Mouse (Mus musculus) liver, embryonic 15.5 days (tissue): ENCODE data around the gene Zfp1. TPM values are rescaled to one million over a fixed set of nuclear protein-coding genes. Genes with fewer than 3 reads are reported as not detected.

Source experiments
- ATAC-seq: fragments of 200-750 bp; cut with Nextera tagmentation; 2 replicates; pipeline ENCODE4 v1.8.0; 2017; ENCODE audit warnings: moderate number of reproducible peaks, mild to moderate bottlenecking, moderate library complexity; ENCODE audit not compliant: insufficient read depth
- H3K27ac ChIP-seq: fragments of 300-500 bp; sonication (generic); replicated peaks from 2 replicates; pipeline ENCODE4 v1.5.1; 2015; ENCODE audit warnings: mild to moderate bottlenecking, inconsistent platforms
- H3K27me3 ChIP-seq: fragments of 300-500 bp; sonication (generic); 2 replicates; pipeline ENCODE4 v1.6.1; 2015; ENCODE audit warnings: mild to moderate bottlenecking, inconsistent platforms
- H3K36me3 ChIP-seq: fragments of 300-500 bp; sonication (generic); replicated peaks from 2 replicates; pipeline ENCODE4 v1.6.1; 2015; ENCODE audit warnings: moderate library complexity, mild to moderate bottlenecking, inconsistent platforms
- H3K4me1 ChIP-seq: fragments of 300-500 bp; sonication (generic); replicated peaks from 2 replicates; pipeline ENCODE4 v1.6.1; 2015; ENCODE audit warnings: inconsistent platforms
- H3K4me2 ChIP-seq: fragments of 300-500 bp; sonication (generic); 2 replicates; pipeline ENCODE4 v1.6.1; 2015; ENCODE audit warnings: moderate library complexity, mild to moderate bottlenecking, inconsistent platforms
- H3K4me3 ChIP-seq: fragments of 300-500 bp; sonication (generic); replicated peaks from 2 replicates; pipeline ENCODE4 v1.5.1; 2015; ENCODE audit warnings: mild to moderate bottlenecking, inconsistent platforms
- H3K9ac ChIP-seq: fragments of 300-500 bp; sonication (generic); 2 replicates; pipeline ENCODE4 v1.6.1; 2015; ENCODE audit warnings: moderate library complexity, mild to moderate bottlenecking, inconsistent platforms
- H3K9me3 ChIP-seq: fragments of 300-500 bp; sonication (generic); replicated peaks from 2 replicates; pipeline ENCODE4 v1.6.1; 2016; ENCODE audit warnings: inconsistent platforms
- WGBS: fragments of 180-500 bp; shearing (Covaris S2); methylation state at CpG from one replicate; pipeline ENCODE4 v1.1.7; 2015; ENCODE audit warnings: mixed read lengths; ENCODE audit not compliant: insufficient replicate concordance; 5-methylcytosine and 5-hydroxymethylcytosine counted together
- polyA plus RNA-seq: library from polyadenylated mRNA; unstranded; fragments of >200 nt; fragmentation: Nextera tagmentation; extraction: Ambion mirVana; gene quantifications from 2 replicates; pipeline ENCODE4 v1.2.1, GENCODE M21; 2015

The Zfp1 gene
- polyA plus RNA-seq, 1 experiment from 2014 or later: 4.9 TPM

DNA sequence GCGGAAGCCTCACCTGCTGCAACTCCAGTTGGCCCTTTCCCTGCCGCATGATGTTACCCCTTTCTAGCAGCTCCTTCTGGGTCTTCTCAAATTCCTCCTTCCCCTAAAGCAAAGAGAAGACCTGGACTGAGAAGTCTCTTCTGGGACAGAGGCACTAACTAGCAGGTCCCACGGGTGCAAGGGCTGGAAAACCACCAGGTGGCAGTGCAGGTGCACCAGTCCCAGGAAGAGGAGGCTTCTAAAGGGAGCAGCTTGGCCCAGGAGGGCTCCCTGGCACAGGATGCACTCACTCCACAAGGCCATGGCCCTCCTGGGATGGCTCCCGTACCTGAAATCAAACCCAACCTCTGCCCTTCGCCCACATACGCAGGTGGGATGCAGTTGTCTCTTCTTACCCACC, 69.4 kb downstream of the Zfp1 start:
- no peak overlapping the region for H3K4me2 ChIP-seq
- H3K9ac ChIP-seq: no peak overlapping the region
- ATAC-seq: no peak
- 0 out of 2 replicates have a peak, but pooled peaks cover 11% of the 10 kb centered on the region for H3K36me3 ChIP-seq
- H3K9me3 ChIP-seq: no peaks in the 10 kb centered on the region
- H3K4me1 ChIP-seq: peaks cover 19% of the 10 kb centered on the region
- H3K4me3 ChIP-seq: no peak overlapping the region
- 58% methylated on average over 6 of the region's 6 CpGs for WGBS
- H3K27ac ChIP-seq: no peak overlapping the region
- 0 out of 2 replicates have a peak, but pooled peaks cover under 1% of the 10 kb centered on the region for H3K27me3 ChIP-seq

DNA sequence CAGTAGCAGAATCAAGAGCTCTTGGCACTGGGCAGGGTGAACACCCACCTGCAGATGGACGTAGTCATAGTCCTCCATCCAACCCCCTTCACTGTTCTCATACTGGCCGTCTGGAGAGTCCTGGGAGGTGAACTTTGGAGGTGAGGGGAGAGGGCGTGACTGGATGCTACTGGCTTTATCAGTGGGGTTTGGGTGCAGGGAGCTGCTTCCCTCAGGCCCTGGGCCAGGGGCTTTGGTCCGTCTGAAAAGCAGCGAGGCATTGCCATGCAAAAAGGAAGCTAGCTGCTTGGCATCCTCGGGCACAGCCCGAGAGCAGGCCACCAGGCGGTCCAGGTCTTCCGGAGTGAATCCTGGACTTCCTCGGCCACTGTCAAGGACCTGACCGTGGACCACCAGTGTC, 70.1 kb downstream of the Zfp1 start:
- Histone ChIP-seq H3K4me2 (no peak overlapping the region), H3K27me3 (0 out of 2 replicates have a peak, but pooled peaks cover 7% of the 10 kb centered on the region), H3K9me3 (no peaks in the 10 kb centered on the region), H3K4me1 (peaks cover 26% of the 10 kb centered on the region), H3K36me3 (0 out of 2 replicates have a peak, but pooled peaks cover 11% of the 10 kb centered on the region), H3K27ac (no peak overlapping the region), H3K9ac (no peak overlapping the region), H3K4me3 (no peak overlapping the region)
- WGBS: 69% methylated on average over 11 of the region's 11 CpGs
- no peak for ATAC-seq

- H3K4me3 ChIP-seq: no peak overlapping the region
- H3K36me3 ChIP-seq: 0 out of 2 replicates have a peak, but pooled peaks cover 11% of the 10 kb centered on the region
- 0 out of 2 replicates have a peak, but pooled peaks cover 7% of the 10 kb centered on the region for H3K27me3 ChIP-seq
- ATAC-seq: no peak
- H3K27ac ChIP-seq: no peak overlapping the region
- H3K4me2 ChIP-seq: no peak overlapping the region
- H3K9me3 ChIP-seq: no peaks in the 10 kb centered on the region
- H3K4me1 ChIP-seq: peaks cover 29% of the 10 kb centered on the region
- 81% methylated on average over 25 of the region's 25 CpGs for WGBS
- H3K9ac ChIP-seq: no peak overlapping the region
Observed at GRCm38 (mm10) chr8:111713817-111714216, 70.6 kb downstream of the Zfp1 start.

- Histone ChIP-seq H3K9ac (no peak overlapping the region), H3K4me3 (no peak overlapping the region), H3K36me3 (0 out of 2 replicates have a peak, but pooled peaks cover 11% of the 10 kb centered on the region), H3K27me3 (0 out of 2 replicates have a peak, but pooled peaks cover 7% of the 10 kb centered on the region), H3K27ac (no peak overlapping the region), H3K9me3 (no peaks in the 10 kb centered on the region), H3K4me1 (peaks cover 28% of the 10 kb centered on the region), H3K4me2 (no peak overlapping the region)
- WGBS: 84% methylated on average over 12 of the region's 12 CpGs
- no peak for ATAC-seq
Observed at GRCm38 (mm10) chr8:111714295-111714694, 71.1 kb downstream of the Zfp1 start.

- Histone ChIP-seq H3K4me1 (peaks cover 27% of the 10 kb centered on the region), H3K9me3 (no peaks in the 10 kb centered on the region), H3K36me3 (peaks cover 22% of the 10 kb centered on the region; the same call in 1 of the 2 replicates), H3K4me3 (no peak overlapping the region), H3K27me3 (0 out of 2 replicates have a peak, but pooled peaks cover 7% of the 10 kb centered on the region), H3K4me2 (no peak overlapping the region), H3K9ac (no peak overlapping the region), H3K27ac (no peak overlapping the region)
- no peak for ATAC-seq
- 78% methylated on average over 13 of the region's 13 CpGs for WGBS
Observed at GRCm38 (mm10) chr8:111715514-111715913, 72.3 kb downstream of the Zfp1 start.

GRCm38 (mm10) chr8:111716603-111717487, 73.6 kb downstream of the Zfp1 start:
- ATAC-seq: no peak
- Histone ChIP-seq H3K4me3 (no peak overlapping the region), H3K4me2 (no peak overlapping the region), H3K9ac (no peak overlapping the region), H3K9me3 (no peaks in the 10 kb centered on the region), H3K27ac (peak overlapping the region; percentile 41; the same call in 1 of the 2 replicates), H3K4me1 (peaks cover 27% of the 10 kb centered on the region), H3K27me3 (0 out of 2 replicates have a peak, but pooled peaks cover 7% of the 10 kb centered on the region), H3K36me3 (peaks cover 19% of the 10 kb centered on the region; the same call in 1 of the 2 replicates)
- 63% methylated on average over 10 of the region's 10 CpGs for WGBS

DNA sequence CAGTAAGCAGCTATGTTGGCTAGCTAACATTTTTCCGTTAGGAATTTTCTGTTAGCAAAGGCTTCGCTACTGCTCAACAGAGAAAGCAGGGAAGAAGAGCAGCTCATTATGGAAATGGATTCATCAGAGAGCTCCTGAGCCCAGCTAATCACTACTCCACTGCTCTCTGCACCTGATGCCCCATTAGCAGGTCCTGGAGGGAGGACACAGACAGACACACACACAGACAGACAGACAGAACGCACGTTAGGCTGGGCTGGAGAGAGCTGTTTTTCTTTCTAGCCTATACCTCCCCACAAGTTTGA, 74.2 kb downstream of the Zfp1 start:
- no peak overlapping the region for H3K9ac ChIP-seq
- WGBS: 52% methylated on average over 4 of the region's 4 CpGs

GRCm38 (mm10) chr8:111717866-111718265, 74.7 kb downstream of the Zfp1 start:
- H3K9ac ChIP-seq: no peak overlapping the region
- WGBS: 35% methylated on average over 6 of the region's 6 CpGs
- H3K4me2 ChIP-seq: 0 out of 2 replicates have a peak overlapping the region, but pooled peaks have one; percentile 10

More for the DNA sequence above, 74.2 kb downstream of the Zfp1 start:
- H3K4me2 ChIP-seq: no peak overlapping the region
- H3K4me1 ChIP-seq: peaks cover 27% of the 10 kb centered on the region
- ATAC-seq: no peak
- H3K27ac ChIP-seq: peak overlapping the region; percentile 41; the same call in 1 of the 2 replicates
- 0 out of 2 replicates have a peak, but pooled peaks cover 7% of the 10 kb centered on the region for H3K27me3 ChIP-seq
- no peaks in the 10 kb centered on the region for H3K9me3 ChIP-seq
- no peak overlapping the region for H3K4me3 ChIP-seq
- peaks cover 17% of the 10 kb centered on the region; the same call in 1 of the 2 replicates for H3K36me3 ChIP-seq

GRCm38 (mm10) chr8:111718937-111719336, 75.7 kb downstream of the Zfp1 start:
- H3K4me2 ChIP-seq: no peak overlapping the region
- H3K9me3 ChIP-seq: no peaks in the 10 kb centered on the region
- no peak overlapping the region for H3K4me3 ChIP-seq
- peaks cover 27% of the 10 kb centered on the region for H3K4me1 ChIP-seq
- H3K27ac ChIP-seq: no peak overlapping the region
- H3K27me3 ChIP-seq: 0 out of 2 replicates have a peak, but pooled peaks cover 10% of the 10 kb centered on the region
- ATAC-seq: no peak
- no peak overlapping the region for H3K9ac ChIP-seq
- peaks cover 17% of the 10 kb centered on the region; the same call in 1 of the 2 replicates for H3K36me3 ChIP-seq
- WGBS: 46% methylated on average over 5 of the region's 5 CpGs

More at GRCm38 (mm10) chr8:111717866-111718265, 74.7 kb downstream of the Zfp1 start:
- peaks cover 17% of the 10 kb centered on the region; the same call in 1 of the 2 replicates for H3K36me3 ChIP-seq
- no peak for ATAC-seq
- H3K4me3 ChIP-seq: no peak overlapping the region
- H3K9me3 ChIP-seq: no peaks in the 10 kb centered on the region
- peaks cover 27% of the 10 kb centered on the region for H3K4me1 ChIP-seq
- H3K27ac ChIP-seq: peak overlapping the region; percentile 41; the same call in 1 of the 2 replicates
- 0 out of 2 replicates have a peak, but pooled peaks cover 7% of the 10 kb centered on the region for H3K27me3 ChIP-seq

GRCm38 (mm10) chr8:111720115-111720544, 76.9 kb downstream of the Zfp1 start:
- WGBS: 28% methylated on average over 4 of the region's 4 CpGs
- Histone ChIP-seq H3K9me3 (no peaks in the 10 kb centered on the region), H3K27ac (no peak overlapping the region), H3K36me3 (peaks cover 13% of the 10 kb centered on the region; the same call in 1 of the 2 replicates), H3K4me2 (no peak overlapping the region), H3K4me1 (peaks cover 27% of the 10 kb centered on the region), H3K27me3 (peaks cover 22% of the 10 kb centered on the region; the same call in 1 of the 2 replicates), H3K9ac (no peak overlapping the region), H3K4me3 (no peak overlapping the region)
- no peak for ATAC-seq
